Mouse (Mus musculus) intestine, embryonic 14.5 days (tissue): Measurements from ENCODE around the gene Rapsn. TPM values are rescaled to one million over a fixed set of nuclear protein-coding genes. Genes with fewer than 3 reads are reported as not detected.

ENCODE experiments used
- ATAC-seq: fragments of 200-750 bp; cut with Nextera tagmentation; replicated peaks from 2 replicates; pipeline ENCODE4 v1.8.0; 2017; ENCODE audit warnings: low read depth, moderate number of reproducible peaks, moderate TSS enrichment, moderate library complexity; ENCODE audit not compliant: low FRiP score, low TSS enrichment
- DNase-seq: peaks from one replicate; pipeline ENCODE4 v3.0.0-alpha.2; 2018; ENCODE audit warnings: low spot score
- H3K27ac ChIP-seq: fragments of 300-500 bp; sonication (generic); 2 replicates; pipeline ENCODE4 v1.5.1; 2014; ENCODE audit warnings: low read depth, mild to moderate bottlenecking, control low read depth
- H3K27me3 ChIP-seq: fragments of 300-500 bp; sonication (generic); replicated peaks from 2 replicates; pipeline ENCODE4 v1.6.1; 2014; ENCODE audit warnings: low read length, control low read depth; ENCODE audit not compliant: control insufficient read depth, insufficient read depth
- H3K36me3 ChIP-seq: fragments of 300-500 bp; sonication (generic); 2 replicates; pipeline ENCODE4 v1.6.1; 2014; ENCODE audit warnings: low read length, control low read depth; ENCODE audit not compliant: control insufficient read depth, insufficient read depth
- H3K4me1 ChIP-seq: fragments of 300-500 bp; sonication (generic); replicated peaks from 2 replicates; pipeline ENCODE4 v1.6.1; 2014; ENCODE audit warnings: low read length, control low read depth, mixed read lengths; ENCODE audit not compliant: control insufficient read depth, insufficient read depth
- H3K4me2 ChIP-seq: fragments of 300-500 bp; sonication (generic); 2 replicates; pipeline ENCODE4 v1.6.1; 2014; ENCODE audit warnings: low read length
- H3K4me3 ChIP-seq: fragments of 300-500 bp; sonication (generic); 2 replicates; pipeline ENCODE4 v1.5.1; 2014; ENCODE audit warnings: low read depth, low read length, control low read depth, mixed read lengths
- H3K9ac ChIP-seq: fragments of 300-500 bp; sonication (generic); 2 replicates; pipeline ENCODE4 v1.6.1; 2014; ENCODE audit warnings: mild to moderate bottlenecking, low read length
- H3K9me3 ChIP-seq: fragments of 300-500 bp; sonication (generic); 2 replicates; pipeline ENCODE4 v1.6.1; 2016; ENCODE audit warnings: low read length, control low read depth; ENCODE audit not compliant: control insufficient read depth
- WGBS: fragments of 180-500 bp; shearing (Covaris S2); extraction: QIAGEN DNeasy Blood & Tissue Kit; methylation state at CpG from one replicate; pipeline ENCODE4 v1.1.7; 2014; 5-methylcytosine and 5-hydroxymethylcytosine counted together
- polyA plus RNA-seq: library from polyadenylated mRNA; unstranded; fragments of >200 nt; fragmentation: Nextera tagmentation; extraction: Ambion mirVana; gene quantifications from 2 replicates; pipeline ENCODE4 v1.2.1, GENCODE M21; 2014

Rapsn gene
- polyA plus RNA-seq, 1 experiment from 2014 or later, result 1.5 TPM

DNA sequence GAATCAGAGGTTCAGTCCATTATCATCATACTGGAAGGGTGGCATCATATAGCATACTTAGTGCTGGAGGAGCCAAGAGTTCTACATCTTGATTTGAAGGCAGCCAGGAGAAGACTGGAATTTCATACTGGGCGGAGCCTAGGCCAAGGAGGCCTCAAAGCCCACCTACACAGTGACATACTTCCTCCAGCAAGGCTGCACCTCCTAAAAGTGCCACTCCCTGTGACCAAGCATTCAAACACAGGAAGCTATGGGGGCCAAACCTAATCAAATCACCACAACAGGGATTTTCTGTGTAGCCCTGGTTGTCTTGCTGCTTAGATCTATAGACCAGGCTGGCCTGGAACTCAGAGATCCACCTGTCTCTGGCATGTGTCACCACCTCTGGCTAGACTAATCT lies 11.5 kb upstream of the Rapsn start:
- ATAC-seq (no peak), DNase-seq (no peak)
- Histone ChIP-seq H3K4me1 (no peaks in the 10 kb centered on the region), H3K9ac (no peak overlapping the region), H3K27ac (no peak overlapping the region), H3K9me3 (no peaks in the 10 kb centered on the region), H3K4me2 (no peak overlapping the region), H3K4me3 (no peak overlapping the region), H3K27me3 (no peaks in the 10 kb centered on the region), H3K36me3 (peaks cover 12% of the 10 kb centered on the region)
- 95% methylated on average over 1 of the region's 1 CpGs for WGBS

DNA sequence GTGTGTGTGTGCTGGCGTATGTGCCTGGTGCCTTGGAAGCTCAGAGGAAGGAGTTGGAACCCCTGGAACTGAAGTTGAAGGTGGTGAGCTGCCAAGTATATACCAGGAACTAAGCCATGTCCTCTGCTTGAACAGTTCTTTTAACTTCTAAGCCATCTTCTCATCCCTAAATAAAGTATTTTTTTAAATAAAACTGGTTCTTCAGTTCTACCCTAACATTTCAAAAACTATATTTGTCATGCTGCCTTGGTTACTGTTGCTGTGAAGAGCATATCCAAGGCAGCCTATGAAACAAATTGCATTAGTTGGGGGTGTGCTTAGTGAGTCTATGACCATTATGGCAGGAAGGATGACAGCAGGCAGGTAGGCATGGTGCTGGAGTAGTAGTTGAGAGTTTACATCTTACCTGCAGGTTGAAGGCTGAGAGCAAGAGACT lies 10.3 kb upstream of the Rapsn start:
- Histone ChIP-seq H3K36me3 (peaks cover 6% of the 10 kb centered on the region), H3K9me3 (no peaks in the 10 kb centered on the region), H3K27me3 (no peaks in the 10 kb centered on the region), H3K4me2 (no peak overlapping the region), H3K9ac (no peak overlapping the region), H3K4me3 (no peak overlapping the region), H3K27ac (no peak overlapping the region), H3K4me1 (no peaks in the 10 kb centered on the region)
- DNase-seq (no peak), ATAC-seq (no peak)
- 96% methylated on average over 1 of the region's 1 CpGs for WGBS

DNA sequence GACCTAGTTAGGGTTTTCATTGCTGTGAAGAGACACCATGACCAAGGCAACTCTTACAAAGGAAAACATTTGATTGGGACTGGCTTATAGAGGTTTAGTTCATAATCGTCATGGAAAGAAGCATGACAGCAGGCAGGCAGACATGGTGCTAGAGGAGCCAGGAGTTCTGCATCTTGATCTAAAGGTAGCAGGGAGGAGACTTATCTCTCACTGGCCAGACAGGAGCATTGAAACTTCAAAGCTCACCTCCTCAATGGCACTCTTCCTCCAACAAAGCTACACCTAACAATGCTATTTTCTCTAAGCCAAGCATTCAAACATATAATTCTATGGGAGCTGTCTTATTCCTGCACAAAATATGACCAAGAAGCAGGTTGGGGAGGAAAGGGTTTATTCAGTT lies 8.9 kb upstream of the Rapsn start:
- Histone ChIP-seq H3K36me3 (no peaks in the 10 kb centered on the region), H3K27me3 (no peaks in the 10 kb centered on the region), H3K27ac (no peak overlapping the region), H3K4me3 (no peak overlapping the region), H3K9ac (no peak overlapping the region), H3K4me1 (no peaks in the 10 kb centered on the region), H3K9me3 (no peaks in the 10 kb centered on the region), H3K4me2 (no peak overlapping the region)
- ATAC-seq (no peak), DNase-seq (no peak)
- WGBS, result 87% methylated on average over 1 of the region's 1 CpGs

DNA sequence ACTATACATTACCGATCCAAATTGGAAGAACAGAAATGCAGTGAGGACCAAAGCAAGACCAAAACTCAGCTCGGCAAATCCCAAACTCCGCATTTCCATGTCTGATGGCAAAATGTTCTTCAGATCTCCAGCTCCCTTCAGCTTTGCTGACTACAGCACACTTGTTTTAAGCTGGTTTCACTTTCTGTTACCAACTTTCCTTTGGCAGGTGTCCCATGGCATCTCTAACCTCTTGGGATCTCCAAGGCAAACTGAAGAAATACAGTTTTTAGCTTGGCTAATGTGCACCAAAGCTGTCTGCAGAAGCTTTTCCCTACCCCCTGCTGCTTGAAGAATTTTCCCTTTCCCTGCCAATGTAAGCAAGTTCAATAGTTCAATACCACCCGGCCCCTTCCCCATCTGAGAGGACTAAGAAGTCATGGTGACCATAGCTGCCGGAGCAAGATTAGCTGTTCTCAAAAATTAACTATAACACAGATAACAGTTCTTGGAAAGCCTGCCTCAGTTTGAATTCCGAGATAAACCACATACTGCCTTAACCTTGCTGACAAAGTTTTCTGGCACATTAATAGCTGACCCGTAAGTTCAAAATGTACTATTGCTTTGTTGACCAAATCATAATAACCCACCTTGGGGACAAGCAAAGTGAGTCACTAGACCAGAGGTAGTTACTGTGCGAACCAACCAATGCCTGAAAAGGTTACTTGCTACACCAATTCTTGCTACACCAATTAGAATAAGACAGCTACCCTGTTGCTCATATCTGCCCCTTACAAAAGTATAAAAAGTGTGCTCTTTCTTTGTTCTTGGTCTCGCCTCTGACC lies 7.8 kb upstream of the Rapsn start:
- DNase-seq (no peak), ATAC-seq (no peak)
- no peak overlapping the region for H3K9ac ChIP-seq
- no peak overlapping the region for H3K4me2 ChIP-seq
- H3K27me3 ChIP-seq, result no peaks in the 10 kb centered on the region
- H3K27ac ChIP-seq, result no peak overlapping the region
- H3K4me3 ChIP-seq, result no peak overlapping the region
- no peaks in the 10 kb centered on the region for H3K9me3 ChIP-seq
- no peaks in the 10 kb centered on the region for H3K36me3 ChIP-seq
- 89% methylated on average over 9 of the region's 9 CpGs for WGBS
- no peaks in the 10 kb centered on the region for H3K4me1 ChIP-seq

DNA sequence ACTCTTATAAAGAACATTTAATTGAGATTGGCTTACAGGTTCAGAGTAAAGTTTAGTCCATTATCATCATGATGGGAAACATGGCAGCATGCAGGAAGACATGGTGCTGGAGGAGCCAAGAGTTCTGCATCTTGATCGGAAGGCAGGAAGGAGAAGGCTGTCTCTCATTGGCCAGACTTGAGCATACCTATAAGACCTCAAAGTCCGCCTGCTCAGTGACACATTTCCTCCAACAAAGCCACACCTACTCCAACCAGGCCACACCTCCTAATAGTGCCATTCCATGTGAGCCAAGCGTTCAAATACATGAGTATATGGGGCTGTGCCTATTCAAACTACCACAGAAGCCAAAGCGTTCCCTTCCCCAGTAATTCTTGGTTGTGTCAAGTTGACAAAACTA lies 4.2 kb upstream of the Rapsn start:
- no peak overlapping the region for H3K4me3 ChIP-seq
- no peaks in the 10 kb centered on the region for H3K36me3 ChIP-seq
- no peak overlapping the region for H3K27ac ChIP-seq
- H3K4me2 ChIP-seq, result no peak overlapping the region
- H3K27me3 ChIP-seq, result no peaks in the 10 kb centered on the region
- ATAC-seq (no peak), DNase-seq (no peak)
- no peaks in the 10 kb centered on the region for H3K4me1 ChIP-seq
- WGBS, result 83% methylated on average over 4 of the region's 4 CpGs
- H3K9ac ChIP-seq, result no peak overlapping the region
- H3K9me3 ChIP-seq, result no peaks in the 10 kb centered on the region

DNA sequence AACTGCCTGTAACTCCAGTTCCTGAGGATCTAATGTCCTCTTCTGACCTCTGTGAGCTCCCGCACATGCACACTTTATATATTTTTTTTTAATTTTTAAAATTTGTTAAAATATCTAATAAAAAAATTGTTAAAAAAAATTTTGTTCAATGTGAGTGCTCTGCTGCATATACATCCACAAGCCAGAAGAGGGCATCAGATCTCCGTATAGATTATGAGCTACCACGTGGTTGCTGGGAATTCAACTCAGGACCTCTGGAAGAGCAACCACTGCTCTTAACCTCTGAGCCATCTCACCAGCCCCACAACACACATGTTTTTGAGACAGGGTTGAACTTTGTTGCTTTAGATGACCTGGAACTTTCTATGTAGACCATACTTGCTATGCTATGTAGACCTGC lies 2.4 kb upstream of the Rapsn start:
- no peaks in the 10 kb centered on the region for H3K9me3 ChIP-seq
- ATAC-seq, result no peak

DNA sequence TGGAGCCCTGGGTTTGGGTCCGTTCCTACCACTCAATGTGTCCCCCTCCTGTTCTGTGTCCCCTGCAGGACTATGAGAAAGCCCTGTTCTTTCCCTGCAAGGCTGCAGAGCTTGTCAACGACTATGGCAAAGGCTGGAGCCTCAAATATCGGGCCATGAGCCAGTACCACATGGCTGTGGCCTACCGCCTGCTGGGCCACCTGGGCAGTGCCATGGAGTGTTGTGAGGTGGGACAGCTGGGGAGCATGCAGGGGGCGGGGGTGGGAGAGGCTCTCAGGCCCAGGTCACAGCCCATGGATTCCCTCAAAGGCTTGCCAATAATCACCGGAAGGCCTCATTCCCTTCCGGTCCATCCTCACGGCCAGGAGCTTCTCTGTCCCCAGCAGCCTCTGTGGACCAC lies 6.4 kb downstream of the Rapsn start:
- Histone ChIP-seq H3K9me3 (no peaks in the 10 kb centered on the region), H3K4me1 (no peaks in the 10 kb centered on the region), H3K27ac (no peak overlapping the region), H3K4me3 (no peak overlapping the region), H3K27me3 (no peaks in the 10 kb centered on the region), H3K4me2 (no peak overlapping the region), H3K36me3 (no peaks in the 10 kb centered on the region), H3K9ac (no peak overlapping the region)
- ATAC-seq, result no peak
- DNase-seq, result no peak
- 84% methylated on average over 8 of the region's 8 CpGs for WGBS

More for the DNA sequence above, 2.4 kb upstream of the Rapsn start:
- 28% methylated on average over 3 of the region's 3 CpGs for WGBS
- Histone ChIP-seq H3K4me1 (no peaks in the 10 kb centered on the region), H3K36me3 (no peaks in the 10 kb centered on the region), H3K27ac (no peak overlapping the region), H3K27me3 (no peaks in the 10 kb centered on the region), H3K9ac (no peak overlapping the region), H3K4me3 (no peak overlapping the region), H3K4me2 (no peak overlapping the region)
- DNase-seq, result no peak

DNA sequence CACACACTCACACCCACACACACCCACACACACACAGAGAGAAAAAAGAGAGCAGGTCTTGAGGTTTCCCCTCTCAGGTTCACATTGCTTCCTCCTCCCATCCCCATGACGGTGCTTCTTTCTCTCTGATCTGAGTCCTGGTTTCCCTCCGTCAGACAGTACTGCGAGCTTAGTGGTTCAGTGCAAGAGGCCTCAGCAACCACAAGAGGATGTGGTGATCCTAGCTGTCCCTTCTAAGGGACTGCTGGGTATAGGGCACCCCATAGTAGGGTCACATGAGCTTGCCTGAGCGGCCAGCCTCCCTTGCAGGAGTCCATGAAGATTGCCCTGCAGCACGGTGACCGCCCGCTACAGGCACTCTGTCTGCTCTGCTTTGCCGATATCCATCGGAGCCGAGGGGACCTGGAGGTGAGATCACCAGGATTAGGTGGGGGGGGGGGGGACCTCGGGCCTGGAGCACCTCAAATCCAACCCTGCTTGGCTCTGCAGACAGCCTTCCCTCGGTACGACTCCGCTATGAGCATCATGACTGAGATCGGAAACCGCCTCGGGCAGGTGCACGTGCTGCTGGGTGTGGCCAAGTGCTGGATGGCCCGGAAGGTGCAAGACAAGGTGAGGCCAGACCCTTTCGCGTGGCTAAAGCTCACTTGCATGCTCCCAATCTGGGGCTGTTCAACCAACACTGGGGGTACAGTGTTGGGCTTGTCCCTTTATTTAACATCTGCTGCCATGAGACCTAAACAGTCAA lies 7.4 kb downstream of the Rapsn start:
- no peaks in the 10 kb centered on the region for H3K4me1 ChIP-seq
- DNase-seq (no peak), ATAC-seq (0 out of 2 replicates have a peak, but pooled peaks have one; percentile 50)
- 67% methylated on average over 21 of the region's 21 CpGs for WGBS
- no peaks in the 10 kb centered on the region for H3K36me3 ChIP-seq
- H3K4me3 ChIP-seq, result no peak overlapping the region
- H3K9me3 ChIP-seq, result no peaks in the 10 kb centered on the region
- H3K4me2 ChIP-seq, result no peak overlapping the region
- H3K9ac ChIP-seq, result no peak overlapping the region
- H3K27ac ChIP-seq, result no peak overlapping the region
- H3K27me3 ChIP-seq, result no peaks in the 10 kb centered on the region
